Mouse (Mus musculus): ENCODE data around the gene H2-D1.

GRCm38 (mm10) chr17:35304478-35304877, 41.9 kb downstream of the H2-D1 start:
- TF ChIP-seq MYOG (IDR thresholded peaks at IDR 0.05; ENCODE audit: control insufficient read depth in 1 of 3, insufficient read depth in 1 of 3, insufficient read length in 2 of 3, low read depth in 2 of 3) (no peak), POLR2A (IDR thresholded peaks at IDR 0.05; ENCODE audit: insufficient read length, low read depth) (no peak), E2F4 (IDR thresholded peaks at IDR 0.05; ENCODE audit: insufficient read depth) (no peak), USF1 (IDR thresholded peaks at IDR 0.05; ENCODE audit: low read depth) (no peak), CEBPB (IDR thresholded peaks at IDR 0.05; ENCODE audit: insufficient read depth, poor library complexity, severe bottlenecking) (no peak), POLR2AphosphoS2 (IDR thresholded peaks at IDR 0.05; ENCODE audit: insufficient read length, low read depth) (no peak)

Measured in myocyte (in vitro differentiated cells).